Mouse (Mus musculus): Measurements from ENCODE around the gene Eef1akmt3. TPM values are rescaled to one million over a fixed set of nuclear protein-coding genes. Genes with fewer than 3 reads are reported as not detected.

Gene Eef1akmt3
- polyA plus RNA-seq, 1 experiment from 2014 or later, result 0.08 TPM

DNA sequence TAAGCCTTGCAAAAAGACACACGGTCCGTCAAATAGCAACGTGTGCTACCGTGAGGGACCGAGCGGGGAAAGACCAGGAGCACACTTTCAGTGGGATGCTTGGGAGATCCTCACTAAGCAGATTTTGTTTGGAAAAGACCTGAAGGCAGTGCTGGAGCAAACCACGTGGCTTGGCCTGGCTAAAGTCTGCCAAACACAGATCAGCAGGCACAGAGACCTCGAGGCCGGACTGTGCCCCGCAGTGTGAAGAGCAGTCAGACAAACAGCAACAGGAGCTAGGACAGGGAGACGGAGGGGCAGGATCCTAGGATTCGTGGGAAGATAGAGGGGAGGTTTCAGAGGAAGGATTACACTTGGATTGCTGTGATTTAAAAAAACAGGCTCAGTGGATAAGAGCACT, 5.0 kb downstream of the Eef1akmt3 start:
- Histone ChIP-seq H3K27me3 (ENCODE audit: control insufficient read depth, insufficient read depth, low read length) (no peaks in the 10 kb centered on the region), H3K4me3 (ENCODE audit: low read depth, low read length) (no peak overlapping the region), H3K4me2 (replicated peaks; ENCODE audit: low read depth, low read length) (no peak overlapping the region), H3K9ac (ENCODE audit: low read depth, low read length) (no peak overlapping the region), H3K9me3 (ENCODE audit: control insufficient read depth, low read length) (no peaks in the 10 kb centered on the region), H3K36me3 (ENCODE audit: control insufficient read depth, insufficient read depth, low read length) (no peaks in the 10 kb centered on the region), H3K4me1 (replicated peaks; ENCODE audit: control insufficient read depth, insufficient read depth, low read length) (0 out of 2 replicates have a peak, but pooled peaks cover 3% of the 10 kb centered on the region), H3K27ac (ENCODE audit: low read depth, low read length) (no peak overlapping the region)
- ATAC-seq (ENCODE audit: low FRiP score) (no peak), DNase-seq (ENCODE audit: low spot score) (no peak)
- WGBS, result 86% methylated on average over 12 of the region's 12 CpGs

DNA sequence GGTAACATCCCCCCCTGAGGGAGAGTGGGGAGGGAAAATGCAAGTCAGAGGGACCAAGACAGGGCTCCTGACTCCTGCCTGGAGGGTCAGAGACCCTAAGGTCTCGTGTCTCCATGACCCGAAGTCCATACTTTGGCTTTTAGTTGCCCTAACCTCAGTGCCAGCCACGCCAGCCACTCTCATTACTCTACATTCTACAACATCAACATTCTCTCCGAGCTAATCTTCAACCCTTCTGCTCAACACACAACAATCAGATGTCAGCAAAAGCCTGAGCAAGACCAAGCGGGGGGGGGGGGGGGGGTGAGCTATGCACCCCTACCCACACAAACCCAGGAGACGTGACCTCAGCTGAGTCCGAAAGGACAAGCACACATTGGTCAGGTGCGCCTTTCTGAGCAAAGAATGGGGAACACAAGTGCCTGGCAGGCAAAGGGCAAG, 8.0 kb downstream of the Eef1akmt3 start:
- ATAC-seq (ENCODE audit: low FRiP score) (no peak), DNase-seq (ENCODE audit: low spot score) (no peak)
- H3K4me3 ChIP-seq (ENCODE audit: low read depth, low read length), result no peak overlapping the region
- H3K27ac ChIP-seq (ENCODE audit: low read depth, low read length), result no peak overlapping the region
- no peaks in the 10 kb centered on the region for H3K9me3 ChIP-seq (ENCODE audit: control insufficient read depth, low read length)
- H3K9ac ChIP-seq (ENCODE audit: low read depth, low read length), result no peak overlapping the region
- H3K4me2 ChIP-seq (replicated peaks; ENCODE audit: low read depth, low read length), result no peak overlapping the region
- no peaks in the 10 kb centered on the region for H3K27me3 ChIP-seq (ENCODE audit: control insufficient read depth, insufficient read depth, low read length)
- 79% methylated on average over 7 of the region's 8 CpGs for WGBS
- H3K36me3 ChIP-seq (ENCODE audit: control insufficient read depth, insufficient read depth, low read length), result no peaks in the 10 kb centered on the region
- H3K4me1 ChIP-seq (replicated peaks; ENCODE audit: control insufficient read depth, insufficient read depth, low read length), result no peaks in the 10 kb centered on the region; the same call in 1 of the 2 replicates

DNA sequence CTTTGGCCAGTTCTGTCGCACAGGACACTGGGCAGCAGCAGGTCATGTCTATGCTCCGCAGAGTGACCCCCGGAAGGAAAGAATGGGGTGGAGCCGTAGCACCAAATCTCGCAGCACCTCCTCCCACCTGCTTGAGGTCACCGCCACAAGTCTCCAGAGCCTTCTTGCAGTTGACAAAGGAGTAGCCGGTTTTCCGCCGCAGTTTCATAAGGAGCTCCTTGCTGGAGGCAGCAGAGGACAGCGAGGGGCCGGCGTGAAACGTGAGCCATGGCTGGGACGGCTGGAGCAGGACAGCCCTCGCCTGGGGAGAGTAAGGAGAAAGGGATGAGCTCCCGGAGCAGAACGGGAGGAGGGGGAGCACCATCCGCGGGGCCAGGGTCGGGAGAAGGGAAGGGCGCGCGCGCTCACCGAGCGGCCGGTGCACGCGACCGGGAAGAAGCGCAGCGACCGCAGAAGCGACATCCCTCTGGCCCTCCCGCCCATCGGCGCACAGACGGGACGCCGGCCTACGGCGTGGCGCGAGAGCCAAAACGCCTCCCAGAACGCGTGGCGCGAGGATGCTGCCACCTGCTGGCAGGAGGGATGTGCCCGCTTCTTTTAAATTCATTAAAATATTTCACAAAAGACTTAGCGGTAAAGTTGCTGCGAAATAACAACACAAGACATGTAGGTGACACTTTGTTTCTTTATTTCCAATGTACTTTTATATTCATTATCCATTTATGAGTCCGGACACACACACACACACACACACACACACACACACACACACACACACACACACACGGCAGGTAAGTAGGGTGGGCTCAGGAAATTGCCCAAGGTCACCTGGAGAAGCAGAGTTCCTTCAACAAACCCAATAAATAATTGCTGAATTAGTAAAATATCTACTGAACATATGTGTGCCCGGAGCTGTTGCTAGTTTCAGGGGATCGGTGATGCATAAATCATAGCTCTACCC, 10.7 kb downstream of the Eef1akmt3 start, which contains the start of gene Tsfm:
Tsfm (minus strand) TSS at position 505 of the 961 bp plus-strand sequence.
- Histone ChIP-seq H3K4me3 (ENCODE audit: low read depth, low read length) (peak within 1 kb of the TSS; percentile 87), H3K9ac (ENCODE audit: low read depth, low read length) (peak within 1 kb of the TSS; percentile 93), H3K27me3 (ENCODE audit: control insufficient read depth, insufficient read depth, low read length) (no peaks in the 10 kb centered on the region), H3K27ac (ENCODE audit: low read depth, low read length) (peak within 1 kb of the TSS; percentile 72), H3K4me1 (replicated peaks; ENCODE audit: control insufficient read depth, insufficient read depth, low read length) (no peaks in the 10 kb centered on the region; the same call in 1 of the 2 replicates), H3K4me2 (replicated peaks; ENCODE audit: low read depth, low read length) (peak within 1 kb of the TSS; percentile 89), H3K9me3 (ENCODE audit: control insufficient read depth, low read length) (no peaks in the 10 kb centered on the region), H3K36me3 (ENCODE audit: control insufficient read depth, insufficient read depth, low read length) (no peaks in the 10 kb centered on the region)
- DNase-seq (ENCODE audit: low spot score) (peak; percentile 95), ATAC-seq (ENCODE audit: low FRiP score) (peak; percentile 90)
- WGBS, result 6% methylated on average over 56 of the region's 56 CpGs

DNA sequence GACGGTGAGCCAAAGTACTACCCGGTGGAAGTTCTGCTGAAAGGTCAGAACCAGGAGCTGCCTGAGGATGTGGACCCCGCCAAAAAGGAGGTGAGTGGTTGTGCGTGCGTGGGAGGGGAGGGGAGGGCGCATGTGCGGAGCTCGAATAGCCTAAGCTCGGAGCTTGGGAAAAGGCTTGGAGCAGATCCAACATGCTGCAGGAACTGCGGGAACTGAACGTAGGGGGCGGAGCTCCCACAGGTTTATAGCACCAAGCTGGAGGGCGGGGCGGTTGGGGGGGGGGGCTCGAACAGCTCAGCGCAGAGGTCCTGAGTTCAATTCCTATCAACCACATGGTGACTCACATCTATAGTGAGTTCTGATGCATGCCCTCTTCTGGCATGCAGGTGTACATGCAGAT, 22.9 kb downstream of the Eef1akmt3 start:
- no peaks in the 10 kb centered on the region for H3K9me3 ChIP-seq (ENCODE audit: control insufficient read depth, low read length)
- H3K4me2 ChIP-seq (replicated peaks; ENCODE audit: low read depth, low read length), result no peak overlapping the region
- no peaks in the 10 kb centered on the region for H3K27me3 ChIP-seq (ENCODE audit: control insufficient read depth, insufficient read depth, low read length)
- no peak overlapping the region for H3K27ac ChIP-seq (ENCODE audit: low read depth, low read length)
- no peak overlapping the region for H3K4me3 ChIP-seq (ENCODE audit: low read depth, low read length)
- DNase-seq (ENCODE audit: low spot score), result no peak
- H3K4me1 ChIP-seq (replicated peaks; ENCODE audit: control insufficient read depth, insufficient read depth, low read length), result no peaks in the 10 kb centered on the region
- H3K36me3 ChIP-seq (ENCODE audit: control insufficient read depth, insufficient read depth, low read length), result no peaks in the 10 kb centered on the region
- H3K9ac ChIP-seq (ENCODE audit: low read depth, low read length), result no peak overlapping the region
- 83% methylated on average over 16 of the region's 16 CpGs for whole genome bisulfite sequencing
- no peak for ATAC-seq (ENCODE audit: low FRiP score)

DNA sequence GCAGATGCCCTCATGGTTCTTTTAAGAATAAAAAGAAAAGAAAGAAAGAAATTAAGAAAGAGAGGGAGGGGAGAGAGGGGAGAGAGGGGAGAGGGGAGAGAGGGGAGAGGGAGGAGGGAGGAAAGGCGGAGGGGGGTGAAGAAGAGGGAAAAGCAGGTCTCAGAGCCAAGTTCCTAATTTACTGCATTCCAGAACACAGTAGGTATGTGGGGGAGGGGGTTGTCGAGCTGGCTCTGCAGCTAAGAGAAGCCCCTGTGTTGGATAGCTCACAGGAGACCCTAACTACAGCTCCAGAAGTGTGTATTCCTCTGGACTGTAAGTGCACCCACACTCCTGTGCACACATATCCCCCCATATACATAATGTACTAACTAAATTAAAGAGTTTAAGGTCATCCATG, 24.2 kb downstream of the Eef1akmt3 start:
- Histone ChIP-seq H3K27ac (ENCODE audit: low read depth, low read length) (no peak overlapping the region), H3K4me3 (ENCODE audit: low read depth, low read length) (no peak overlapping the region), H3K9ac (ENCODE audit: low read depth, low read length) (no peak overlapping the region), H3K4me2 (replicated peaks; ENCODE audit: low read depth, low read length) (no peak overlapping the region), H3K4me1 (replicated peaks; ENCODE audit: control insufficient read depth, insufficient read depth, low read length) (no peaks in the 10 kb centered on the region), H3K27me3 (ENCODE audit: control insufficient read depth, insufficient read depth, low read length) (no peaks in the 10 kb centered on the region), H3K36me3 (ENCODE audit: control insufficient read depth, insufficient read depth, low read length) (no peaks in the 10 kb centered on the region), H3K9me3 (ENCODE audit: control insufficient read depth, low read length) (no peaks in the 10 kb centered on the region)
- ATAC-seq (ENCODE audit: low FRiP score) (no peak), DNase-seq (ENCODE audit: low spot score) (no peak)
- WGBS, result 19% methylated on average over 2 of the region's 2 CpGs

DNA sequence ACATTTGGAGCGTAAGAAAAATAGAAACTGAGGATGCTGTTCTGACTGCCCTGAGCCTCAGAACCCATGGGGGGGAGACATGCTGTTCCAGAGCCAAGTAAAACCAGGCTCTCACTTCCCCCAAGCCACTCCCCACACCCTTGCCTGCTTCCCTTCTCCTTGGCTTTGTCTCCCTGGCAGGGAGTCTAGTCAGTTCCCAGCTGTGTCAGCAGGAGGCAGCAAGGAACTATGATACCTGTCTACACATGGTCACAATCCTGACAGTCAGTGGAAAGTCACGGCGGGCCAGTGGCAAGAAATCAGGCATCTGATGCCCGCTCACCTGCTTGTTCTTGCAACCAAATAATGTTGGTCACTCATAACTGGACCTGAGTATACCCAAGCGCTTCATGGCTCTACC, 24.8 kb downstream of the Eef1akmt3 start:
- no peaks in the 10 kb centered on the region for H3K27me3 ChIP-seq (ENCODE audit: control insufficient read depth, insufficient read depth, low read length)
- DNase-seq (ENCODE audit: low spot score) (no peak), ATAC-seq (ENCODE audit: low FRiP score) (no peak)

DNA sequence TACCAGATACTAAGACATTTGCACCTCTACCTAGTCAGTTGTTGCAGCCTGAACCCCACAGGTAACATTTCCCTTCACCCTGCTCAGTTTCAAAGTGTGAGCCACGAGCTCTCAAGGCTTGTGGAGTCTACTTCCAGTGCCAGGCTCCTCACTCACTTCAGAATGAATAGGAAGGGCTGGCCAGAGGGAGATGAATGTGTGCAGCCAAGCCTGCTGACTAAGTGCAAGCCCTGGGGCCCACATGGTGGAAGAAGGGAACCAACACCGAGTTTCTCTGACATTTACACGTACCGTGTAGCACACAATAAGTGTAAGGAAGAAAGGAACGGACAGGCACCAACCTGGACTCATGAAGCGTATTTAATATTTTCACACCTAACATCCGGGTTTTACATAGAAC, 37.5 kb downstream of the Eef1akmt3 start:
- Histone ChIP-seq H3K4me2 (replicated peaks; ENCODE audit: low read depth, low read length) (no peak overlapping the region), H3K36me3 (ENCODE audit: control insufficient read depth, insufficient read depth, low read length) (no peaks in the 10 kb centered on the region), H3K27me3 (ENCODE audit: control insufficient read depth, insufficient read depth, low read length) (no peaks in the 10 kb centered on the region), H3K9me3 (ENCODE audit: control insufficient read depth, low read length) (no peaks in the 10 kb centered on the region), H3K4me1 (replicated peaks; ENCODE audit: control insufficient read depth, insufficient read depth, low read length) (no peaks in the 10 kb centered on the region), H3K27ac (ENCODE audit: low read depth, low read length) (no peak overlapping the region), H3K4me3 (ENCODE audit: low read depth, low read length) (no peak overlapping the region), H3K9ac (ENCODE audit: low read depth, low read length) (no peak overlapping the region)
- no peak for DNase-seq (ENCODE audit: low spot score)
- 74% methylated on average over 7 of the region's 7 CpGs for WGBS
- ATAC-seq (ENCODE audit: low FRiP score), result no peak

More for the DNA sequence above, 24.8 kb downstream of the Eef1akmt3 start:
- Histone ChIP-seq H3K4me1 (replicated peaks; ENCODE audit: control insufficient read depth, insufficient read depth, low read length) (no peaks in the 10 kb centered on the region), H3K9ac (ENCODE audit: low read depth, low read length) (no peak overlapping the region), H3K4me2 (replicated peaks; ENCODE audit: low read depth, low read length) (no peak overlapping the region), H3K9me3 (ENCODE audit: control insufficient read depth, low read length) (no peaks in the 10 kb centered on the region), H3K27ac (ENCODE audit: low read depth, low read length) (no peak overlapping the region), H3K36me3 (ENCODE audit: control insufficient read depth, insufficient read depth, low read length) (no peaks in the 10 kb centered on the region), H3K4me3 (ENCODE audit: low read depth, low read length) (no peak overlapping the region)
- 64% methylated on average over 5 of the region's 5 CpGs for WGBS

DNA sequence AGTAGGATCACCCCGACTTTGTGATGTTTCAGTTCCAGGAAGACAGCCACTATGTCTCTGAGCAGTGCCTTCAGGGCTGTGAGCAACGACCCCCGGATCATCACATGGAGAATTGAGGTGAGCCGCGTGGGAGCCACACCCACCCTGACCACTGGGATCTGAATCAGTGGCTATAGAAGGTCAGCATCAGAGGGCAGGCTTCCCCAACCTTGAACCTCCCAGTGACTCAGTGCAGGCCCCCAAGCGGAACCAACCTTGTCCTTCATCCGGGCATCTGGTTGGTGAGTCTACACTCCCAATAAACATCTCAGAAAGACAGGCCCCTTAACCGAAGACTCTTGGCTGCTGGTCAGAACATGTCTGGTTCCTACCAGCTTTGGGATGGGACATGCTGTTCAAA, 38.0 kb downstream of the Eef1akmt3 start:
- no peaks in the 10 kb centered on the region for H3K9me3 ChIP-seq (ENCODE audit: control insufficient read depth, low read length)
- H3K9ac ChIP-seq (ENCODE audit: low read depth, low read length), result no peak overlapping the region
- H3K27ac ChIP-seq (ENCODE audit: low read depth, low read length), result no peak overlapping the region
- no peaks in the 10 kb centered on the region for H3K4me1 ChIP-seq (replicated peaks; ENCODE audit: control insufficient read depth, insufficient read depth, low read length)
- H3K4me3 ChIP-seq (ENCODE audit: low read depth, low read length), result no peak overlapping the region
- DNase-seq (ENCODE audit: low spot score) (no peak), ATAC-seq (ENCODE audit: low FRiP score) (no peak)
- 86% methylated on average over 8 of the region's 8 CpGs for whole genome bisulfite sequencing
- H3K4me2 ChIP-seq (replicated peaks; ENCODE audit: low read depth, low read length), result no peak overlapping the region
- H3K36me3 ChIP-seq (ENCODE audit: control insufficient read depth, insufficient read depth, low read length), result no peaks in the 10 kb centered on the region
- no peaks in the 10 kb centered on the region for H3K27me3 ChIP-seq (ENCODE audit: control insufficient read depth, insufficient read depth, low read length)

DNA sequence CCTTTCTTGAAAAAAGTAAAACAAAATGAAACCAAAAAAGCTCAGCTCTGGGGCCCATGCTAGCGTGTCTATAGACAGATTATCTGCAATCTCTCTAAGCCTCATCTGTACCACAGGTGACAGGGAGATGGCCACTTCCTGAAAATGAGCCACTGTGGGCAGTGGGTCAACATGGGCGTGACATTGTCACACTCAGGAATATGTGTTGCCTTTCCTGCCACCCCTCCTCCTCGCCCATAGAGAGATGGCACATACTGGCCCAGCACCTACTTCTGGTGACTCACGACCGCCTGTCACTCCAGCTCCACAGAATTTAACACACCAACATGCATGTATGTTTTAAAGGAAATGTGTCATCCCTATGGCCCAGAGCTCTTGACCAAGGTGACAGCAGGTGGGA, 38.5 kb downstream of the Eef1akmt3 start:
- H3K4me3 ChIP-seq (ENCODE audit: low read depth, low read length), result no peak overlapping the region
- H3K27ac ChIP-seq (ENCODE audit: low read depth, low read length), result no peak overlapping the region
- no peaks in the 10 kb centered on the region for H3K9me3 ChIP-seq (ENCODE audit: control insufficient read depth, low read length)
- ATAC-seq (ENCODE audit: low FRiP score) (no peak), DNase-seq (ENCODE audit: low spot score) (no peak)
- 88% methylated on average over 5 of the region's 5 CpGs for WGBS
- H3K27me3 ChIP-seq (ENCODE audit: control insufficient read depth, insufficient read depth, low read length), result no peaks in the 10 kb centered on the region
- H3K36me3 ChIP-seq (ENCODE audit: control insufficient read depth, insufficient read depth, low read length), result no peaks in the 10 kb centered on the region
- no peak overlapping the region for H3K9ac ChIP-seq (ENCODE audit: low read depth, low read length)
- no peaks in the 10 kb centered on the region for H3K4me1 ChIP-seq (replicated peaks; ENCODE audit: control insufficient read depth, insufficient read depth, low read length)
- no peak overlapping the region for H3K4me2 ChIP-seq (replicated peaks; ENCODE audit: low read depth, low read length)

All from hindbrain, embryonic 11.5 days (tissue).